Mouse (Mus musculus) kidney, postnatal 0 days (tissue): ENCODE results near the gene Il13. TPM values are rescaled to one million over a fixed set of nuclear protein-coding genes. Genes with fewer than 3 reads are reported as not detected.

Experiments used
- ATAC-seq: fragments of 200-750 bp; cut with Nextera tagmentation; replicated peaks from 2 replicates; pipeline ENCODE4 v1.8.0; 2017; ENCODE audit warnings: low read depth, moderate number of reproducible peaks, moderate TSS enrichment, moderate library complexity; ENCODE audit not compliant: low FRiP score
- DNase-seq: peaks from one replicate; pipeline ENCODE4 v3.0.0-alpha.2; 2016; ENCODE audit warnings: low spot score
- H3K27ac ChIP-seq: fragments of 300-500 bp; sonication (generic); 2 replicates; pipeline ENCODE4 v1.5.1; 2014; ENCODE audit warnings: mild to moderate bottlenecking
- H3K27me3 ChIP-seq: fragments of 300-500 bp; sonication (generic); 2 replicates; pipeline ENCODE4 v1.6.1; 2014; ENCODE audit warnings: low read length, mixed read lengths; ENCODE audit not compliant: insufficient read depth
- H3K36me3 ChIP-seq: fragments of 300-500 bp; sonication (generic); 2 replicates; pipeline ENCODE4 v1.6.1; 2014; ENCODE audit warnings: low read length, mixed read lengths; ENCODE audit not compliant: insufficient read depth
- H3K4me1 ChIP-seq: fragments of 300-500 bp; sonication (generic); replicated peaks from 2 replicates; pipeline ENCODE4 v1.6.1; 2014; ENCODE audit warnings: antibody characterized with exemption, low read length, mixed read lengths; ENCODE audit not compliant: insufficient read depth
- H3K4me2 ChIP-seq: fragments of 300-500 bp; sonication (generic); 2 replicates; pipeline ENCODE4 v1.6.1; 2014; ENCODE audit warnings: mild to moderate bottlenecking, low read length, moderate library complexity, mixed read lengths
- H3K4me3 ChIP-seq: fragments of 300-500 bp; sonication (generic); replicated peaks from 2 replicates; pipeline ENCODE4 v1.5.1; 2014; ENCODE audit warnings: low read depth, low read length
- H3K9ac ChIP-seq: fragments of 300-500 bp; sonication (generic); 2 replicates; pipeline ENCODE4 v1.6.1; 2014; ENCODE audit warnings: low read depth, low read length
- H3K9me3 ChIP-seq: fragments of 300-500 bp; sonication (generic); replicated peaks from 2 replicates; pipeline ENCODE4 v1.6.1; 2016; ENCODE audit warnings: low read length, inconsistent platforms, mixed read lengths
- CTCF ChIP-seq: IDR thresholded peaks from 2 replicates; pipeline ENCODE4 v1.5.1; 2016; ENCODE audit warnings: antibody characterized with exemption, low read depth, mild to moderate bottlenecking, moderate library complexity
- WGBS: fragments of 180-500 bp; shearing (Covaris S2); extraction: QIAGEN DNeasy Blood & Tissue Kit; methylation state at CpG from one replicate; pipeline ENCODE4 v1.1.7; 2014; 5-methylcytosine and 5-hydroxymethylcytosine counted together
- polyA plus RNA-seq: library from polyadenylated mRNA; unstranded; fragments of >200 nt; fragmentation: Nextera tagmentation; extraction: Ambion mirVana; gene quantifications from 2 replicates; pipeline ENCODE4 v1.2.1, GENCODE M21; 2015

Il13 gene
- polyA plus RNA-seq, 1 experiment from 2014 or later: not detected

DNA sequence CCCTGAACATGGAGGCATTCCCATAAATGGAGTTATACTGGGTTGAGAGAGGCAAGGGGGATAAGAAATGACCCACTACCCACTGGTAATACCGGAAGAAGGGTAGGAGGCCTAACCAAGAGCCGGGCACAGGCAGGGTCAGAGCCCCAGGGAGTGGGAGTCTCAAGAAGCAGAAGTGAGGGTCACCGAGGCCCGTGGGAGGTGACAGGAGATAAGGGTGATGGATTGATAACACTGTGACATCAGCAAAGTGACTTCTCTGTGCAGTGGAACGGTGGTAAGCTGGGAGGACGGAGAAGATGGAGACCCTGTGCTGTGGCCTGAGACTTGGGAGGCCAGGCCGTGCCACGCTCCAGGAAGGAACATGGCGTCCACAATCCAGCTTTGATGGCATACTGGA, 10.9 kb downstream of the Il13 start:
- ATAC-seq (no peak), DNase-seq (no peak)
- no peaks in the 10 kb centered on the region for H3K9me3 ChIP-seq
- H3K4me3 ChIP-seq: no peak overlapping the region
- no peak for TF ChIP-seq CTCF
- whole genome bisulfite sequencing: 76% methylated on average over 9 of the region's 9 CpGs
- H3K27ac ChIP-seq: no peak overlapping the region
- no peaks in the 10 kb centered on the region for H3K27me3 ChIP-seq
- no peak overlapping the region for H3K4me2 ChIP-seq
- H3K9ac ChIP-seq: no peak overlapping the region
- H3K4me1 ChIP-seq: no peaks in the 10 kb centered on the region
- no peaks in the 10 kb centered on the region for H3K36me3 ChIP-seq

DNA sequence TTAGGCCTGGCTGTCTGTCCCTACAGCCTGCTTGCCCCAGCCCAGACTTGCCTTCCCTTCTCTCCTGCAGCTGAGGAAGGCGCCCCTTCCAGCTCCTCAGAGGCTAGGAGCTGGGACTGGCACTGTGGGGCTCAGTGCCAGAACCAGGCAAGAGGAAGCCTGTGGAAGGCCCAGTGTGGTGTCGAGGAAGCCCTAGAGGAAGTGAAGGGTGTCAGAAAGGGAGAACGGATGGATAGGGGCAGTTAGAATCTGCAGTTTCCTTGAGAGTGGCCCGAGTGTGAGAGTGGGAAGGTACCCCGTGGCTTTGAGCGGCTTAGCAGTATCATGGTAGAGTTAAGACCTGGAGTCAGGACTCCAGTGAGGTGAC, 12.1 kb downstream of the Il13 start:
- no peak for DNase-seq
- no peak for ATAC-seq
- Histone ChIP-seq H3K27me3 (no peaks in the 10 kb centered on the region), H3K4me2 (no peak overlapping the region), H3K4me3 (no peak overlapping the region), H3K27ac (no peak overlapping the region), H3K9me3 (no peaks in the 10 kb centered on the region), H3K4me1 (no peaks in the 10 kb centered on the region), H3K36me3 (no peaks in the 10 kb centered on the region), H3K9ac (no peak overlapping the region)
- 73% methylated on average over 6 of the region's 6 CpGs for WGBS
- TF ChIP-seq CTCF: no peak

DNA sequence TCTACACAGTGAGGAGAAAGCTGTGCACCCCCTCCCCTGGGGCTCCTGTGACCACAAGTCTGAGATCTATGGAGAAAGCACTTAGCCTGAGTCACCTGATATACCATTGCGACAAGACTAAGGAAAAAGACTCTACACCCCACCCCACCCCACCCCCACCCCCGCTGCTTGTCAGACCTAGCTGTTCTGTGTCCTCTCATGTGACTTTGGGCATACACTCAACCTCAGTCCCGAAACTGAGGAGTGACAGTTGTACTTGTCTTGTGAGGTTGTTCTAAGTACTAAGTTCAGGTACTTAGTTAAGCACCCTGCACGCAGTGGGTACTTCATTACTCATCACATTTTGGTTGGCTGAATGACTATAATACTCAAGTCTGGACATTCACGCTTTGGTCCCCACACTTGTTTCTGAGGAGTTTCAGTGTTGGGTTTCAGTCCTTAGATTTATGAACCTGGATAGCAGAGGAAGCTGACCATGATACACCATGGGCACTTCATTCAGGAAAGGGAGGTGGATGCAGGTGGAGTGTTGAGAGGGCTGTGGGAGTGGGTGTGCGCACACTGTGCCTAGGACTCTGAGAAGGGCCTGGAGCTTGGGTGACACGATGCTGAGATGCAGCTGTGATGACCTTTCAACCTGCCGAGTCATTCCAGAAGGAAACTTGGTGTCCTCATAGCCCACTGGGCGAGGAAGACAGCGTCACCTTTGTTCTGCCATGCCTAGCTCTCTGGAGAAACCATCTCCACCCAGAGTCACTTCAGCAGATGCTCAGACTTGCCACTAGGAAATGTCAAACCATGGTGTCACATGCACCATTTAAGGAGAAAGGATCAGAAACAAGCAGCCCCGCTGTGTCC, 12.7 kb downstream of the Il13 start:
- WGBS: 70% methylated on average over 11 of the region's 11 CpGs
- DNase-seq (no peak), ATAC-seq (no peak)
- Histone ChIP-seq H3K4me3 (no peak overlapping the region), H3K27me3 (no peaks in the 10 kb centered on the region), H3K27ac (no peak overlapping the region), H3K4me1 (no peaks in the 10 kb centered on the region), H3K36me3 (no peaks in the 10 kb centered on the region), H3K4me2 (no peak overlapping the region), H3K9me3 (no peaks in the 10 kb centered on the region), H3K9ac (no peak overlapping the region)
- no peak for TF ChIP-seq CTCF

DNA sequence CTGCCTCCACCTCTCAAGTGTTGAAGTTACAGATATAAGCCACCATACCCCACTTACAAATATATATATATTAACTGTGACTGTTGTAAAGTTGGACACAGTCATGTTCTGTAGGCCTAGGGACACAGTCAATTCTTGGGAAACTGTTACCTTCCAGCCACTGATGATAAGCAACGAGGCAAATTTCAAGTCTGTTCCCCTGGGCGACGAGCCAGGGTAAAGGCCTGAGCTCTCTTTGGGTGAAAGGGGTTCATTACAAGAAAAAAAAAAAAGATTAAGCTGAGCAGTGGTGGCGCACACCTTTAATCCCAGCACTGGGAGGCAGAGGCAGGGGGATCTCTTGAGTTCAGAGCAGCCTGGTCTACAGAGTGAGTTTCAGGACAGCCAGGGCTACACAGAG, 14.4 kb downstream of the Il13 start:
- no peaks in the 10 kb centered on the region for H3K9me3 ChIP-seq
- 91% methylated on average over 4 of the region's 4 CpGs for WGBS
- TF ChIP-seq CTCF: no peak
- no peaks in the 10 kb centered on the region for H3K27me3 ChIP-seq
- no peak overlapping the region for H3K27ac ChIP-seq
- H3K4me2 ChIP-seq: no peak overlapping the region
- H3K36me3 ChIP-seq: no peaks in the 10 kb centered on the region
- H3K4me3 ChIP-seq: no peak overlapping the region
- no peak for DNase-seq
- ATAC-seq: no peak
- H3K4me1 ChIP-seq: no peaks in the 10 kb centered on the region
- H3K9ac ChIP-seq: no peak overlapping the region

DNA sequence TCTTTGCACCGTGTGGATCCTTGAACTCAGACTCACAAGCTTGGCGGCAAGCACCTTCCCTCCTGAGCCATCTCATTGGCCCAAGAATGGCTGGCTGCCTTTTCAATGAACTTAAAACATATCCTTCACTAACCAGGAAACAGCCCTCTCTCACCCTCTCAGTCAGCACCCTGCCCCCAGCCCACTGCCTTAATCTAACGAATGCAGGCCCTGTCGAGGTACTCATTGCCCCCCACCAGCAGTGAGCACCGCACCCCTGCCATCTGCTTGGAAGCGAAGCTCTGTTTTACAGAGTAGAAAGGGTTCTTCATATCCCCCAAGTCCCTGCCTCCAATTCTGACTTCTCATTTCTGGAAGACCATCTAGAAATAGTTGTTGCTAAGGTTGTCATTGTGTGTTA, 15.1 kb downstream of the Il13 start:
- no peak overlapping the region for H3K27ac ChIP-seq
- H3K4me1 ChIP-seq: no peaks in the 10 kb centered on the region
- no peaks in the 10 kb centered on the region for H3K36me3 ChIP-seq
- H3K9ac ChIP-seq: no peak overlapping the region
- H3K9me3 ChIP-seq: no peaks in the 10 kb centered on the region
- DNase-seq (no peak), ATAC-seq (no peak)
- H3K4me2 ChIP-seq: no peak overlapping the region
- TF ChIP-seq CTCF: no peak
- H3K4me3 ChIP-seq: no peak overlapping the region
- 68% methylated on average over 6 of the region's 6 CpGs for WGBS
- H3K27me3 ChIP-seq: no peaks in the 10 kb centered on the region

DNA sequence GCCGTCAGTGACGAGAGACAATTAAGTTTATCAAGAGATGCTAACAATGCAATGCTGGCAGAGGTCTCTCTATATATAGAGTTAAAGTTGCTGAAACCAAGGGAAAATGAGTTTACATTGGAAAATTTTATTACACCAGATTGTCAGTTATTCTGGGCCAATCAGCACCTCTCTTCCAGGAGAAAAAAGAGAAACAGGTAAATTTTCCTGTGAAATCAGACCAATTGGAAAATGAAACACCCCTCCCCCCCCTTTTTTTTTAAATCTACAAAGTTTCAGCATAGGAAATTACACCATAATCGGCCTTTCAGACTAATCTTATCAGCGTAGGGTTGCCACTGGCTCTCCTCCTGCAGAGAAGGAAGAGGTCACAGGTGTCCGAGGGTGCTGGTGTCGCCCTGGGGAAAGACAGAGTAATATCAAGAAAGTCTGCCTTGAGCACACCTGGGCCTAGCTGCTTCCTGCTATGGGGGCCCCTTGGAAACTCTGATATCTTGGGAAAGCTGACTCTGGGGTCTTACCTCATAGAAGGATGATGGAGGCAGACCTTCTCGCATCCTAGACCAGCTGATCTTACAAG, 15.8 kb downstream of the Il13 start, which contains the start of gene Il4:
Gene Il4 (minus strand): TSS at position 51 of the 580 bp plus-strand sequence.
- no peak for DNase-seq
- no peaks in the 10 kb centered on the region for H3K9me3 ChIP-seq
- H3K36me3 ChIP-seq: no peaks in the 10 kb centered on the region
- ATAC-seq: no peak
- H3K9ac ChIP-seq: no peak within 1 kb of the TSS
- no peaks in the 10 kb centered on the region for H3K4me1 ChIP-seq
- no peak for TF ChIP-seq CTCF
- no peaks in the 10 kb centered on the region for H3K27me3 ChIP-seq
- no peak within 1 kb of the TSS for H3K4me3 ChIP-seq
- WGBS: 89% methylated on average over 7 of the region's 7 CpGs
- no peak within 1 kb of the TSS for H3K4me2 ChIP-seq
- H3K27ac ChIP-seq: no peak within 1 kb of the TSS
